Mouse (Mus musculus) kidney, adult 18-20 months (tissue): ENCODE data around the gene Rac1.
"Not testable (repeated sequence)": the region's sequence is repeated elsewhere in the genome, so short reads cannot be mapped to it uniquely, and the experiment has no call there.

Experiments
- DNase-seq: peaks from one replicate; pipeline ENCODE4 v3.0.0; 2021

The Rac1 gene

DNA sequence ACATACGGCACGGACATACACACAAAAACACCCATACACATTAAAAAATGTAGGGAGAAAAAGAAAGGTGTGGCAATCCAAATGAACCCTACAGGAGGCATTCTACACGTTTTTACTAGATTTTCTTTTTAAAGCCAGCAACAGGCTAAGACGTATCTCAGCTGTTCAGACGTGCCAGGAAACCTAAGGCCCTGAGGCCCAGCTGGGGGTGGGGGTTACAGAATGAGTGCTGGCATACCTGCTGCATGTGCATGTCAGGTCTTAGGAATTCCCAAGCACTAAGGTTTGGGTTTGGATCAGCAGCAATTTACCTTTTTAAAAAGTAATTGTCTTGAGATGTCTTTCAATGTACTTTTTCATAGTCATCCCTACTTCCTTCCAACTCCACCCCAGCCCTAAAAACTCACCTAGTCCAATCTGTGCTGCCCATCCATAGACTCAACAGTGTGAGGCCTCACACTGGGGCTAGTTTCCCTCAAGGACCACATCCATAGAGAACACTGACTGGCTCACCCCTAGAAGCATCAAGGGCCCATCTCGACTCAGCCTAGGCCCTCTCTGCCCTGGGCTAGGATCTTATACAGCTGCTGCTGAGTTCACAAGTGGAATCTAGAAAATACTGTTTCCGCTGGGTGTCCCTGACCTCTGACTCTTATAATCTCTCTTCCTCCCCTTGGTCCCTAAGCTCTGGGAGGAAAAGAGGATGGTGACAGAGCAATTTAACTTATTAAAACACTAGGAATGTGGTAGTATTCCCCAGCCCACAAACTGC lies 2.2 kb downstream of the Rac1 start:
- no peak for DNase-seq

GRCm38 (mm10) chr5:143522882-143523281 lies 5.0 kb downstream of the Rac1 start:
- DNase-seq, result no peak

- DNase-seq, result no peak
Measured at GRCm38 (mm10) chr5:143520415-143520814, 7.4 kb downstream of the Rac1 start.

DNA sequence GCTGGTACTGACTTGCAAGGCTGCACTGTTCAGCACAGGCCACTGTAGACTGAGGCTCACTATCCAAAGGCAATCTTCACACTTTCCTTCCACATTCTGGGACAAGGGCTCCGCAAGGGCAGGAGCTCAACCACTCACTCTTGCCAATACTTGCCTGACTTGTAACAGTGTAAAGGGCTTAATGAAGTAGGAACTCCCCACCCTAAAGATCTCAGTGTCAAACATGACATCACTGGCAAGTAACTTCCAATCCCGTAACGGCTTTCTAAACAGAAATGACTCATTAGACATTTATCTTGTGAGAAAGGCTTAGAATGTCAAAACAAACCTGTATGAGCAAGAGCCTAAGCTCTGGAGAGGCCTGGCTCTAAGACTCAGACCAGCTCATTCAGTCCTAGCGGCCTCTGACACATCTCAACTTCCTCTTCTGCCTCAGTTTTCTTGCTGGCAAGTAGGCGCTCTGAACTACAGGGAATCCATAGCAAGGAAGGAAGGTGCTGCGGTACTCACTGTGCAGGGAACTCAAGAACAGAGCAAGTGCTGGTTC lies 9.7 kb downstream of the Rac1 start:
- no peak for DNase-seq

- DNase-seq, result no peak
Measured at GRCm38 (mm10) chr5:143517436-143517835, 10.4 kb downstream of the Rac1 start.

GRCm38 (mm10) chr5:143517005-143517404 lies 10.8 kb downstream of the Rac1 start:
- no peak for DNase-seq

DNA sequence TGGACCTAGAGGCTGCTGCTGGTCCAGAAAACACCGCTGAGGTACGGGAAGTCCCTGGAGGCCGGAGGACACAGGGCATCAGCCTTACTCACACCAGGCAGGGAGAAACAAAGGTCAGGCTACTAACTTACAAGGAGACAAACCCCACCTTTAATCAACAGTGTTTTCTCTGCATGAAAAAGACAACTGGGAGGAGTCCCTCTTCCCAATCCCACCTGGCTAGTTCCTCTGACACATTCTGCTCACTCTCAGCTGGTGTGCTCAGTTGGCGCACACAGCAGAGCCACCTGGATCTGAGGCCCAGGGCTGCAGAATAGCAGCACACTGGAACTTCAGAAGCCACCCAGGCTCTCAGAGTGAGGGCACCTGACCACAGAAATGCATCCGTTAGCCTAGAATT lies 13.0 kb downstream of the Rac1 start:
- DNase-seq, result no peak

DNA sequence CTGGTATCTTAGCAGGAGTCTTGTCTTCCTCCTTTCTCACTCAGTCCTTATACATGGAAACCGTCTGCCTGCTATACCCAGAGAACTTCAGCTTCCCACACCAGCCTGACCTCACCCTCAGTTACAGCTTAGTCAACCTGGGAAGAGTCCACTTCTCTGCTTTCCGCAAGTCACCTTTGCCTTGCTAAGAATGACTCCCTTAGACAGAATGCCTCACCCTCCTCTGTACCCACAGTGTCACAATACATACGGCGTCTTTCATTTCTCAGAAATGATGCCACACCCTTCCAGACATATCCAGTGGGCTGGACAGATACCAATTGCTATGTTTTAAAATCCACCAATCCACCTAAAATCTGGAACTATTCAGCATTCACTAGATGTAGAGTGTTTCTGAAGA lies 15.5 kb downstream of the Rac1 start:
- no peak for DNase-seq

DNA sequence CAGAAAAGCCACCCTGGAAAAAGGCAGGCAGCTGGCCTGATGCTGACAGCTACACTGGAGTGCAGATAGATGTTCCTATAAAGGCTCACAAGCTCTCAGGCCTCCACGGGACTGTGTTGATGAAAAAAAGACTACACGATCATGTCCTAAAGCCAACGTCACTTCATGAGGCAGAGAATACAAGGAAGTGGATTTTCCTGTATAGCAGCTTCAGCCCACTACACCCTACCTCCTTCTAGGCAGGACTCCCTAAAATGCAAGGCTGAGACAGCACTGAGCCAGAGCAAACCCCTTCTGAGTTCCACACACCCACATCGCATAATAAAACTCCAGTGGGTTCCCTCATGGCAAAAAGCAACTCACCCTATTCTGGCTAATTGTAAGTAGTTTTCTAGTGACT lies 16.3 kb downstream of the Rac1 start:
- DNase-seq, result no peak

DNA sequence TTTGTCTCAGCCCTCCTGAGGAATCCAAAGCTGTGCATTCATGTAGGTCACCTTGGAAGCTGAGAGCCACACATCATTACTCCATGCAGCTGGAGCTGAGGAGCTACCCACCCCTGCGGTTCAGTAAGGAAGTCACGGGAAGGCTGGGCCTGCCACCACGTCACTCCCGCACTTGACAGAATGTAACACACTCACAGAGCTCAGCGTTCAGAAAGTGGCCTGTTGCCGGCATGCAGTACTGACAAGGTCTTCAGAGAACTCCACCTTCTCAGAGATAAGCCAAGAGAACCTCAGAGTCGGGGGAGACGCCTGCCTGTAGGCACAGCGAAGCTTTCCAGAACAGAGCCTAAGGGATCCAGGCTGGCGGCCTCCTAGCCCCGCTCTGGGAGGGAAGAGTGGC lies 18.1 kb downstream of the Rac1 start:
- no peak for DNase-seq

DNA sequence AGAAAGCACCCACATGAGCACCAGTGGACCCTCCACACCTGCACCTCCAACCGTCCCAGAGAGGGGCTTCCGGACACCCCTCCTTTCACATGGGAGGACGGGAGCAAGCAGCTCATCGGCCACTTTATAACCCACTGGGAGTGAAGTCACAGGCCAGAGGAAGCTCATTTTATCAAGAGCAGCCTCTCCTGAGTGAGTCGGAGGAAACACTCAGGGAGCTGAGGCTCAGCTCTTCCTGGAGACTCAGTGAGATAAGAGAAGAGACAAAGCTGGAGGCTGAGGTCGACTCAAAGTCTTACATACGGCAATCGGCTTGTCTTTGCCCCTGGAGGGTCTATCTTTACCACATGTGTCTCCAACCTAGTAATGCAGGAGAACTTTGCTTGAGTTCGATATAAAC lies 18.5 kb downstream of the Rac1 start:
- no peak for DNase-seq

DNA sequence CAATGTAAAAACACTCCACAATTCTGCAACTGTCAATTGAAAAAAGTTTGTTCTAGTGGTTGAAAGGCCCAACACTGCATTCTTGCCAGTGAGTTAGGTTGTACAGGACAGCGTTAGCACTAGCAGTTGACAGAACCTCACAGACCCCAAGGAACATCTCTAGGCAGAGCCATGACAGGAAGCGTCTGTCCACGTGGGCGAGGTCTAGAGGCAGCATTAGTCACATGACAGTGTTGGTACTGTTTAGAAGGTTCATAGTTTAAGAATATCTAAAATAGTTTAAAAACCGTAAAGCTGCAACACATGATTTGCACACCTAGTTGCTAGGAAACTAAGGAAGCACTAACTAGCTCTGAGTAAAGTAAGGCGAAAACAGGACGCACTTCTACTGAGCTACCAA lies 22.3 kb downstream of the Rac1 start:
- DNase-seq, result no peak

DNA sequence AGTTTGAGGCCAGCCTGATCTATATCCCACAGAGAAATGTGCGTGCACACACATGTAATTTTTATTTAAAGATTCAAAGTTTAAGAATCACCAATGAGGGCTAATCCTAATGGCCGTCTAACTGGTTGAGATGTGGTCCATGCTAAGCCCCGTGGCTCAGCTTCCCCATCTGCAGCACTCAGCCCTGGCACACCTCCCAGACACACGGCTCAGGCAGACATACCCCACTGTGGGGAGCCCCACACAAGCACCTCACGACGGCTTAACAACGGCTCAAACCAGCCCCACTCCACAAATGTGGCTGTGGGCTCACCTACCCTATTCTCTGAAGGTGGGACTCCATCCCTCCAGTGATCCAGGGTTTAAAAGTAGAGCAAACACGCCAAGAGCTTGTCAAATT lies 22.8 kb downstream of the Rac1 start:
- DNase-seq, result no peak

- DNase-seq, result no peak
Measured at GRCm38 (mm10) chr5:143504453-143504852, 23.4 kb downstream of the Rac1 start.

GRCm38 (mm10) chr5:143503740-143504139 lies 24.1 kb downstream of the Rac1 start:
- DNase-seq, result no peak

GRCm38 (mm10) chr5:143502899-143503557 lies 24.8 kb downstream of the Rac1 start:
- no peak for DNase-seq

DNA sequence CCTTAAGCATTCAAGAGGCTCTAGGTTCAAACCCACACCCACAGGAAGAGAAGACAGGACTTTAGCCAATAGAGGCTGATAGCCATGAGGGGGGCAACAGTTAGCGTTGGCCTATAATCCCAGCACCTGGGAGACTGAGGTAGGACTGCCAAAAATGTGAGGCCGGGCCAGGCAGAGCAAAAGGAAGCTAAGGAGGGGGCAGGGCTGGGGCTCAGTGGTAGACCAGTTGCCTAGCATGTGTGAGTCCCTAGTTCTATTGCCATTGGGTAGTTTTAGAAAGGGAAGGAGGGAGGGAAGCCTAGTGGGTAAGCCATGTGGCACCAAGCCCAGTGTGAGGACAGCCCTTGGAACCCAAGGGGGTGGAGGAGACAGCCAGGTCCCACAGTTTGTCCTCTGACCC lies 26.2 kb downstream of the Rac1 start:
- no peak for DNase-seq

GRCm38 (mm10) chr5:143501140-143501539 lies 26.7 kb downstream of the Rac1 start:
- no peak for DNase-seq

DNA sequence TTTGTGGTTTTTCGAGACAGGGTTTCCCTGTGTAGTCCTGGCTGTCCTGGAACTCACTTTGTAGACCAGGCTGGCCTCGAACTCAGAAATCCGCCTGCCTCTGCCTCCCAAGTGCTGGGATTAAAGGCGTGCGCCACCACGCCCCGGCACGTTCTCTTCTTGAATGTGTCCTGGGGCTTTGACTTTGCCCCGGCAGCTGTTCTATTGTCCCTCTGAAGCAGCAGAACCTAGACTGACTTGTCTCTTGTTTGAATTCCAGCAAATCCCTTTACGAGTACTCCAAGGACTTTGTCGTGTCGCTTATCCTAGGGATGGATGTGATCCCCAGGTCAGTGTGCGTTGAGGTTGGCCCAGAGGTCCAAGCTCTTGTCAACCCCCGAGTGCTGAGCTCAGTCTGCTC lies 27.1 kb downstream of the Rac1 start:
- DNase-seq, result not testable (repeated sequence)

GRCm38 (mm10) chr5:143499686-143500085 lies 28.1 kb downstream of the Rac1 start:
- no peak for DNase-seq

- DNase-seq, result no peak
Measured at GRCm38 (mm10) chr5:143499197-143499596, 28.6 kb downstream of the Rac1 start.

GRCm38 (mm10) chr5:143497451-143497850 lies 30.4 kb downstream of the Rac1 start:
- no peak for DNase-seq

- DNase-seq, result no peak
Measured at GRCm38 (mm10) chr5:143495708-143496107, 32.1 kb downstream of the Rac1 start.

DNA sequence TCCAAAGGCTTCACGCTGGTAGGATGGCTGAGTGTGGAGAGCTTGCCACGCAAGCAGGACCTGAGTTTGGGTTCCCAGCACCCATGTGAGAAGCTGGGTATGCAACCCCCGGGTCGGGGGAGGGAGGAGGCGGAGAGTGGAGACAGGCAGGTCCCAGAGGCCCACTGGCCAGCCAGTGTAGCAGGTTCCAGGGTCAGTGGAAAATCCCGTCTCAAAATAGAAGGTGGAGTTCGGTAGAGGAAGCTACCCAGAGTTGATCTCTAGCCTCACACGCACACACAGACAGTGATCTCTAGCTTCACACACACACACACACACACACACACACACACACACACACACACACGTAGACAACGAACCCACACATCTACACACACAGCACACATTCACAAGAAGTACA lies 34.7 kb downstream of the Rac1 start:
- no peak for DNase-seq

- no peak for DNase-seq
Measured at GRCm38 (mm10) chr5:143491736-143492135, 36.1 kb downstream of the Rac1 start.
